Mouse (Mus musculus) liver, embryonic 13.5 days (tissue): ENCODE measurements around the gene Gm5089. TPM values are rescaled to one million over a fixed set of nuclear protein-coding genes. Genes with fewer than 3 reads are reported as not detected.

Experiments
- ATAC-seq: fragments of 200-750 bp; cut with Nextera tagmentation; 2 replicates; pipeline ENCODE4 v1.8.0; 2017; ENCODE audit warnings: low read depth, mild to moderate bottlenecking, moderate number of reproducible peaks, moderate library complexity
- DNase-seq: peaks from one replicate; pipeline ENCODE4 v3.0.0; 2022
- H3K27ac ChIP-seq: fragments of 300-500 bp; sonication (generic); 2 replicates; pipeline ENCODE4 v1.5.1; 2015; ENCODE audit warnings: moderate library complexity, mild to moderate bottlenecking, inconsistent platforms
- H3K27me3 ChIP-seq: fragments of 300-500 bp; sonication (generic); 2 replicates; pipeline ENCODE4 v1.6.1; 2015; ENCODE audit warnings: mild to moderate bottlenecking, inconsistent platforms
- H3K36me3 ChIP-seq: fragments of 300-500 bp; sonication (generic); 2 replicates; pipeline ENCODE4 v1.6.1; 2015; ENCODE audit warnings: mild to moderate bottlenecking, inconsistent platforms
- H3K4me1 ChIP-seq: fragments of 300-500 bp; sonication (generic); replicated peaks from 2 replicates; pipeline ENCODE4 v1.6.1; 2015; ENCODE audit warnings: inconsistent platforms
- H3K4me2 ChIP-seq: fragments of 300-500 bp; sonication (generic); 2 replicates; pipeline ENCODE4 v1.6.1; 2015; ENCODE audit warnings: inconsistent platforms, mild to moderate bottlenecking, moderate library complexity
- H3K4me3 ChIP-seq: fragments of 300-500 bp; sonication (generic); replicated peaks from 2 replicates; pipeline ENCODE4 v1.5.1; 2015; ENCODE audit warnings: mild to moderate bottlenecking, inconsistent platforms
- H3K9ac ChIP-seq: fragments of 300-500 bp; sonication (generic); 2 replicates; pipeline ENCODE4 v1.6.1; 2015; ENCODE audit warnings: mild to moderate bottlenecking, inconsistent platforms
- H3K9me3 ChIP-seq: fragments of 300-500 bp; sonication (generic); replicated peaks from 2 replicates; pipeline ENCODE4 v1.6.1; 2016; ENCODE audit warnings: inconsistent platforms
- WGBS: fragments of 180-500 bp; shearing (Covaris S2); methylation state at CpG from one replicate; pipeline ENCODE4 v1.1.7; 2015; ENCODE audit not compliant: insufficient replicate concordance; 5-methylcytosine and 5-hydroxymethylcytosine counted together
- polyA plus RNA-seq: library from polyadenylated mRNA; unstranded; fragments of >200 nt; fragmentation: Nextera tagmentation; extraction: Ambion mirVana; gene quantifications from 2 replicates; pipeline ENCODE4 v1.2.1, GENCODE M21; 2015

The Gm5089 gene
- polyA plus RNA-seq, 1 experiment from 2014 or later: not detected

DNA sequence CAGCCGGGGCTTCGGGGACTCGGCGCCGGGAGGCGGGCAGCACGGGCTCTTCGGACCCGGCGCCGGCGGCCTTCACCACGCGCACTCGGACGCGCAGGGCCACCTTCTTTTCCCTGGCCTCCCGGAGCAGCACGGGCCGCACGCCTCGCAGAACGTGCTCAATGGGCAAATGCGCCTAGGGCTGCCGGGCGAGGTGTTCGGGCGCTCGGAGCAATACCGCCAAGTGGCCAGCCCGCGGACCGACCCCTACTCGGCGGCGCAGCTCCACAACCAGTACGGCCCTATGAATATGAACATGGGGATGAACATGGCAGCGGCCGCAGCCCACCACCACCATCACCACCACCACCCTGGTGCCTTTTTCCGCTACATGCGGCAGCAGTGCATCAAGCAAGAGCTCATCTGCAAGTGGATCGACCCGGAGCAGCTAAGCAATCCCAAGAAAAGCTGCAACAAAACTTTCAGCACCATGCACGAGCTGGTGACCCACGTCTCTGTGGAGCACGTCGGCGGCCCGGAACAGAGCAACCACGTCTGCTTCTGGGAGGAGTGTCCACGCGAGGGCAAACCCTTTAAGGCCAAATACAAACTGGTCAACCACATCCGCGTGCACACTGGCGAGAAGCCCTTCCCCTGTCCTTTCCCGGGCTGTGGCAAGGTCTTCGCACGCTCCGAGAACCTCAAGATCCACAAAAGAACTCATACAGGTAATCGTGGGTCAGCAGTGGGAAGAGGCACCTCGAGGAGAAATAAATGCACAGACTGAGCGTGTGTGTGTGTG is 25.3 kb upstream of the Gm5089 start:
- 2% methylated on average over 62 of the region's 62 CpGs for WGBS
- no peak for ATAC-seq
- Histone ChIP-seq H3K9ac (no peak overlapping the region), H3K27me3 (peaks cover 99% of the 10 kb centered on the region), H3K27ac (no peak overlapping the region), H3K36me3 (no peaks in the 10 kb centered on the region), H3K9me3 (no peaks in the 10 kb centered on the region), H3K4me3 (peak overlapping the region; percentile 38), H3K4me2 (peak overlapping the region; percentile 57), H3K4me1 (peaks cover 15% of the 10 kb centered on the region)
- DNase-seq: no peak

DNA sequence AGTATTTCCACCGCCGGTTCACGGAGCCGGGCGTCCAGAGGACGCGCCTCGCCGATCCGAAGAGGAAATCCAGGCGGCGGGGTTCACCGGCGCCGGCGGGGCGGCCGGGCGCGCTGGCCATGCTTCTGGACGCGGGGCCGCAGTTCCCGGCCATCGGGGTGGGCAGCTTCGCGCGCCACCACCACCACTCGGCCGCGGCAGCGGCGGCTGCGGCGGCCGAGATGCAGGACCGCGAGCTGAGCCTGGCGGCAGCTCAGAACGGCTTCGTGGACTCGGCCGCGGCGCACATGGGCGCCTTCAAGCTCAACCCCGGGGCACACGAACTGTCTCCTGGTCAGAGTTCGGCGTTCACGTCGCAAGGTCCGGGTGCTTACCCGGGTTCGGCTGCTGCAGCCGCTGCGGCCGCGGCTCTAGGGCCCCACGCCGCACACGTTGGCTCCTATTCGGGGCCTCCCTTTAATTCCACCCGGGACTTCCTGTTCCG is 24.7 kb upstream of the Gm5089 start:
- Histone ChIP-seq H3K36me3 (no peaks in the 10 kb centered on the region), H3K9me3 (no peaks in the 10 kb centered on the region), H3K4me1 (peaks cover 15% of the 10 kb centered on the region), H3K27me3 (peaks cover 99% of the 10 kb centered on the region), H3K9ac (no peak overlapping the region), H3K27ac (no peak overlapping the region), H3K4me2 (peak overlapping the region; percentile 57), H3K4me3 (peak overlapping the region; percentile 38)
- no peak for DNase-seq
- no peak for ATAC-seq
- WGBS: under 1% methylated on average over 59 of the region's 65 CpGs

GRCm38 (mm10) chr14:122474891-122475556 is 24.1 kb upstream of the Gm5089 start, which contains the start of gene Zic2:
Gene Zic2, plus strand, starts transcription at chr14:122475435.
- Histone ChIP-seq H3K36me3 (no peaks in the 10 kb centered on the region), H3K9me3 (no peaks in the 10 kb centered on the region), H3K27me3 (peaks cover 99% of the 10 kb centered on the region), H3K4me1 (peaks cover 15% of the 10 kb centered on the region), H3K4me3 (peak within 1 kb of the TSS; percentile 38), H3K4me2 (peak within 1 kb of the TSS; percentile 57), H3K9ac (no peak within 1 kb of the TSS), H3K27ac (no peak within 1 kb of the TSS)
- ATAC-seq: 0 out of 2 replicates have a peak, but pooled peaks have one; percentile 47
- no peak for DNase-seq
- under 1% methylated on average over 34 of the region's 73 CpGs for WGBS

DNA sequence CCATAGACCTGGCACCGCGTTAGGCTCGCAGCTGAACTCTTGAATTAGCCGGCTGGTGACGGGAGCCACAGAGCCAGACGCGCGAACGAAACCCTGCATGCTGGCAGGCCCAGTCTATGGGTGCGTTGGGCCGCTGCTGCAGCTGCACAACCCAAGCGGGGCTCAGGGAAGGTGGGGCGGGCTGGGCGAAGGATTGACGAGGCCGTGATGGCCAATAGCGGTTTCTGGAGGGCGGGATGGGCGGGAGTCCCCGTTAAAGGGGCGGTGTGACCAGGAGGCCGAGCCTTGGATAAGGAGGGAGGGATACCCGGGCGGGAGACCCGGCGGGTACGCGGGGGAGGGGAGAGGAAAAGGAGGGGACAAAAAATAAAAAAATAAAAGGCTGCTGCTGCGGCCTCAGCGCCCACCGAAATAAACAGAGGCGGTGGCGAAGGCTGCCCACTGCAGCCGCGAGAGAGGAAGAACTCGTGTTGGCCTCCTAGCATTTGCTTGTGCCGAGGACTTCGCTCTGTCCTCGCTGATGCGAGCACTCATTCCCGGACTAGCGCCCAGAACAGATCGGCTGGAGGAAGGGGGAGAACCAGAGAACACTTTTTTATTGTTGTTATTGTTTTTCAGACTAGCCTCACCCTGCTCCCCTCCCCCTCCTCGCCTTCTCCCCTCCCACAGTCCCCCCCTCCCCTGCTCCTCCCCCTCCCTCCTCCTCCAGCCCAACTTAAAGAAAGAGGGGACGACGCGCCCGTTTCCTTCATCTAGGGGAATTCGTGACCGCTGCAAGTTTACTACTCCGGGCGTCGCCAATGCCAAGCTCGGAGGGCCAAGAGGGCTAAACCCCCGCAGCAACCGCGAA is 23.4 kb upstream of the Gm5089 start:
- WGBS: under 1% methylated on average over 53 of the region's 57 CpGs
- Histone ChIP-seq H3K27ac (no peak overlapping the region), H3K36me3 (no peaks in the 10 kb centered on the region), H3K4me2 (peak overlapping the region; percentile 57), H3K4me1 (peaks cover 15% of the 10 kb centered on the region), H3K9me3 (no peaks in the 10 kb centered on the region), H3K9ac (no peak overlapping the region), H3K27me3 (peaks cover 100% of the 10 kb centered on the region), H3K4me3 (peak overlapping the region; percentile 38)
- DNase-seq (no peak), ATAC-seq (peak; percentile 41; the same call in 1 of the 2 replicates)

- peaks cover 100% of the 10 kb centered on the region for H3K27me3 ChIP-seq
- ATAC-seq (no peak), DNase-seq (no peak)
- peaks cover 15% of the 10 kb centered on the region for H3K4me1 ChIP-seq
- no peaks in the 10 kb centered on the region for H3K36me3 ChIP-seq
- no peak overlapping the region for H3K9ac ChIP-seq
- H3K9me3 ChIP-seq: no peaks in the 10 kb centered on the region
- H3K4me3 ChIP-seq: no peak overlapping the region
- WGBS: 3% methylated on average over 17 of the region's 17 CpGs
- H3K4me2 ChIP-seq: no peak overlapping the region
- no peak overlapping the region for H3K27ac ChIP-seq
Observed at GRCm38 (mm10) chr14:122473211-122473751, 22.4 kb upstream of the Gm5089 start.

DNA sequence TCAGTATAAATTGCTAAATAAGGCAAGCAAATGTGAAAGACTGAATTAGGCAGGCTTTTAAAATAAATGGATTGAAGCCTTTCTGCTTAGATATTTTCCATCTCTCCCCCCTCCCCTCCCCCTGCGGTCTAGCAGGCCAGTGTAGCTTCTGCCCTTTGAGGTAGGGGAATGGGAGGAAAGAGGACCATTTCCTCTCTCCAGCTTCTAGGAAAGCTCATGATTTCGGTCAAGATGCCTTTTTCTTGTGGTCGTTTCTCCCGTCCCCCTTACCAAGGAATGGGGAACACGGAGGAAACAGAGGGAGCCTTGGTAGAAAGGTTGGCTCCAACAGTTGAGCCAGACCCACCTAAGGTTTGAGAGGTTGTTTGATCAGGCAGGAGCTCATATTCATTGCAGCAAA is 21.7 kb upstream of the Gm5089 start:
- no peaks in the 10 kb centered on the region for H3K9me3 ChIP-seq
- ATAC-seq: no peak
- no peak overlapping the region for H3K27ac ChIP-seq
- H3K4me2 ChIP-seq: no peak overlapping the region
- 5% methylated on average over 5 of the region's 5 CpGs for WGBS
- no peak overlapping the region for H3K4me3 ChIP-seq
- DNase-seq: no peak
- peaks cover 15% of the 10 kb centered on the region for H3K4me1 ChIP-seq
- H3K9ac ChIP-seq: no peak overlapping the region
- H3K36me3 ChIP-seq: no peaks in the 10 kb centered on the region
- H3K27me3 ChIP-seq: peaks cover 100% of the 10 kb centered on the region

GRCm38 (mm10) chr14:122472161-122472560 is 21.2 kb upstream of the Gm5089 start:
- Histone ChIP-seq H3K4me1 (peaks cover 15% of the 10 kb centered on the region), H3K4me2 (no peak overlapping the region), H3K9me3 (no peaks in the 10 kb centered on the region), H3K27me3 (peaks cover 100% of the 10 kb centered on the region), H3K4me3 (no peak overlapping the region), H3K27ac (no peak overlapping the region), H3K9ac (no peak overlapping the region), H3K36me3 (no peaks in the 10 kb centered on the region)
- ATAC-seq (no peak), DNase-seq (no peak)
- 2% methylated on average over 13 of the region's 13 CpGs for WGBS

- Histone ChIP-seq H3K4me1 (peaks cover 15% of the 10 kb centered on the region), H3K36me3 (no peaks in the 10 kb centered on the region), H3K4me2 (no peak overlapping the region), H3K27me3 (peaks cover 100% of the 10 kb centered on the region), H3K4me3 (no peak overlapping the region), H3K9me3 (no peaks in the 10 kb centered on the region), H3K27ac (no peak overlapping the region), H3K9ac (no peak overlapping the region)
- ATAC-seq (no peak), DNase-seq (no peak)
- 8% methylated on average over 29 of the region's 31 CpGs for WGBS
Observed at GRCm38 (mm10) chr14:122471449-122472085, 20.7 kb upstream of the Gm5089 start.

DNA sequence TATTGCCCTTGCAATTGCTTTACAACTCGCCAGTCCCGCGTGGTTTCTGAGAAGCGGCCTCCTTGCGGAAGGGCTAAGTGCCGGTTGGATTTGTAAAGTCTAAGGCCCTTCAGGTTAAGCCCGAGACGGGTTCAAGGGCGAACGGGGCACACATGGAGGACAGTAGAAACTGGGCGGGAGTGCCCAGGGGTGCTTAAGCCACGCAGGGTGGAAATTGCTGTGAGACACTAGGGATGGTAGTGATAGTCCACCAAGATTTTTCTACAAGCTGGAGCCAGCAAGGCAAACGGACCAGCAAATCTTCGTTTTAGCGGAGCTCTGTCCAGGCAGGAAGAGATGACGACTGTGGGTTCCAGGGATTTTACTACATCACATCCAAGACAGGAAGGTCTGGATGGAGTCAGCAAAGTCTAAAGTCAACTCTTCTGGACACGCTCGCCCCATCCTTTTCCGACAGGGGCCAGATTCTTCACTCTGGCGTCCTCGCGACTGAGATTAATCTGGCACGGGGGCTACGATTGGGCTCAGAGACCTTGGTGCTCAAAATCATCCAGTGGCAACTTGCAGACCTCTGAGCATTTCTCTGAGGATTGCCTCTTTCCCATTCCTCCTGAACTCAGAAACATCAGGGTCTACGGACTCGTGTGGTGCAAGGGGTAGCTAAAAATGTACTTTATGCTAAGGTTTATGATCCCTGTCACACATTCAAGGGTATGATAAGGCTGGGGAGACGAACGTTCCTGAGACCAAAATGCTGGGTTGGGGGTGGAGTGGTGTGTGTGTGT is 18.2 kb upstream of the Gm5089 start:
- no peaks in the 10 kb centered on the region for H3K9me3 ChIP-seq
- DNase-seq: no peak

More for the DNA sequence above, 18.2 kb upstream of the Gm5089 start:
- H3K4me1 ChIP-seq: peaks cover 13% of the 10 kb centered on the region
- ATAC-seq: no peak
- no peak overlapping the region for H3K27ac ChIP-seq
- peaks cover 100% of the 10 kb centered on the region for H3K27me3 ChIP-seq
- no peak overlapping the region for H3K4me2 ChIP-seq
- 2% methylated on average over 28 of the region's 28 CpGs for WGBS
- no peak overlapping the region for H3K9ac ChIP-seq
- H3K4me3 ChIP-seq: no peak overlapping the region
- H3K36me3 ChIP-seq: no peaks in the 10 kb centered on the region
